Mouse (Mus musculus) splenic B cell, adult 2 months (primary cell): ENCODE results near the gene Tbc1d10b.
"Not testable (repeated sequence)": the region's sequence is repeated elsewhere in the genome, so short reads cannot be mapped to it uniquely, and the experiment has no call there.

Source experiments
- DNase-seq: peaks from one replicate; pipeline ENCODE4 v3.0.0-alpha.2; 2011; ENCODE audit warnings: low read depth, low spot score
- H3K27me3 ChIP-seq: 2 replicates; pipeline ENCODE4 v1.6.1; 2012; ENCODE audit warnings: mild to moderate bottlenecking, low read length, moderate library complexity, mixed read lengths; ENCODE audit not compliant: control insufficient read depth, poor library complexity, insufficient read depth, severe bottlenecking
- H3K36me3 ChIP-seq: 2 replicates; pipeline ENCODE4 v1.6.1; 2012; ENCODE audit warnings: mild to moderate bottlenecking, low read length, moderate library complexity, mixed read lengths; ENCODE audit not compliant: control insufficient read depth, poor library complexity, insufficient read depth, severe bottlenecking

Tbc1d10b gene

GRCm38 (mm10) chr7:127208295-127208552 is at the start of gene Tbc1d10b:
Gene Tbc1d10b, minus strand, starts transcription at chr7:127208468.
- Histone ChIP-seq H3K27me3 (no peaks in the 10 kb centered on the region), H3K36me3 (peaks cover under 1% of the 10 kb centered on the region)
- DNase-seq, result no peak

GRCm38 (mm10) chr7:127256518-127256917 is 48.2 kb upstream of the Tbc1d10b start:
- H3K36me3 ChIP-seq, result no peaks in the 10 kb centered on the region
- DNase-seq, result no peak

GRCm38 (mm10) chr7:127255965-127256364 is 47.7 kb upstream of the Tbc1d10b start:
- no peak for DNase-seq
- Histone ChIP-seq H3K36me3 (no peaks in the 10 kb centered on the region), H3K27me3 (no peaks in the 10 kb centered on the region)

More at GRCm38 (mm10) chr7:127256518-127256917, 48.2 kb upstream of the Tbc1d10b start:
- no peaks in the 10 kb centered on the region for H3K27me3 ChIP-seq

- DNase-seq, result no peak
- Histone ChIP-seq H3K36me3 (no peaks in the 10 kb centered on the region), H3K27me3 (no peaks in the 10 kb centered on the region)
Measured at GRCm38 (mm10) chr7:127255008-127255407, 46.7 kb upstream of the Tbc1d10b start.

- no peaks in the 10 kb centered on the region for H3K36me3 ChIP-seq
- H3K27me3 ChIP-seq, result no peaks in the 10 kb centered on the region
- peak; percentile 99 for DNase-seq
Measured at GRCm38 (mm10) chr7:127253821-127254769, 45.8 kb upstream of the Tbc1d10b start.

- Histone ChIP-seq H3K27me3 (no peaks in the 10 kb centered on the region), H3K36me3 (no peaks in the 10 kb centered on the region)
- DNase-seq, result no peak
Measured at GRCm38 (mm10) chr7:127253341-127253740, 45.1 kb upstream of the Tbc1d10b start.

GRCm38 (mm10) chr7:127252414-127252813 is 44.1 kb upstream of the Tbc1d10b start:
- peak; percentile 69 for DNase-seq
- H3K36me3 ChIP-seq, result no peaks in the 10 kb centered on the region

GRCm38 (mm10) chr7:127250511-127250910 is 42.2 kb upstream of the Tbc1d10b start:
- not testable (repeated sequence) for DNase-seq, H3K36me3 ChIP-seq, H3K27me3 ChIP-seq

More at GRCm38 (mm10) chr7:127252414-127252813, 44.1 kb upstream of the Tbc1d10b start:
- H3K27me3 ChIP-seq, result no peaks in the 10 kb centered on the region

- no peaks in the 10 kb centered on the region for H3K27me3 ChIP-seq
- 0 out of 2 replicates have a peak, but pooled peaks cover 1% of the 10 kb centered on the region for H3K36me3 ChIP-seq
- no peak for DNase-seq
Measured at GRCm38 (mm10) chr7:127244658-127245510, 36.6 kb upstream of the Tbc1d10b start.

GRCm38 (mm10) chr7:127243870-127244657 is 35.8 kb upstream of the Tbc1d10b start, which contains the start of gene Zfp771:
Gene Zfp771, plus strand, starts transcription at chr7:127244274.
- 0 out of 2 replicates have a peak, but pooled peaks cover 2% of the 10 kb centered on the region for H3K36me3 ChIP-seq
- peak; percentile 91 for DNase-seq
- no peaks in the 10 kb centered on the region for H3K27me3 ChIP-seq

GRCm38 (mm10) chr7:127243361-127243867 is 35.1 kb upstream of the Tbc1d10b start:
- Histone ChIP-seq H3K36me3 (0 out of 2 replicates have a peak, but pooled peaks cover 4% of the 10 kb centered on the region), H3K27me3 (no peaks in the 10 kb centered on the region)
- DNase-seq, result no peak

GRCm38 (mm10) chr7:127234777-127235176 is 26.5 kb upstream of the Tbc1d10b start:
- H3K36me3 ChIP-seq, result peaks cover 17% of the 10 kb centered on the region
- no peak for DNase-seq

GRCm38 (mm10) chr7:127233765-127234164 is 25.5 kb upstream of the Tbc1d10b start:
- Histone ChIP-seq H3K27me3 (no peaks in the 10 kb centered on the region), H3K36me3 (peaks cover 14% of the 10 kb centered on the region)
- no peak for DNase-seq

More at GRCm38 (mm10) chr7:127234777-127235176, 26.5 kb upstream of the Tbc1d10b start:
- no peaks in the 10 kb centered on the region for H3K27me3 ChIP-seq

- no peak for DNase-seq
- Histone ChIP-seq H3K36me3 (peaks cover 14% of the 10 kb centered on the region), H3K27me3 (no peaks in the 10 kb centered on the region)
Measured at GRCm38 (mm10) chr7:127233368-127233749, 25.1 kb upstream of the Tbc1d10b start.
